22 mouse cellular contexts compared by ENCODE assay signal in genomic region chr5:132261750-132262149, GRCm38 (mm10).
"Had no signal": no experiment of that assay in that cellular context is flagged by ENCODE, and none has a peak within 500 bp of the region (broad histone marks: within the 10 kb centered on the region; RNA-seq: fewer than 3 reads in every experiment).

No protein-coding gene starts in this region.

- ATAC-seq: hindbrain, postnatal 0 days had no signal

- H3K9ac ChIP-seq: heart, embryonic 12.5 days; hindbrain, embryonic 13.5 days; hindbrain, embryonic 15.5 days; kidney, embryonic 15.5 days; limb, embryonic 13.5 days; limb, embryonic 15.5 days; liver, embryonic 12.5 days; liver, embryonic 14.5 days had no signal

- H3K9me3 ChIP-seq: heart, embryonic 10.5 days; heart, embryonic 12.5 days; hindbrain, embryonic 13.5 days; hindbrain, embryonic 15.5 days; kidney, embryonic 15.5 days; limb, embryonic 13.5 days; limb, embryonic 15.5 days; liver, embryonic 12.5 days had no signal

- H3K36me3 ChIP-seq: heart, embryonic 10.5 days; heart, embryonic 12.5 days; hindbrain, embryonic 13.5 days; hindbrain, embryonic 15.5 days; kidney, embryonic 15.5 days; limb, embryonic 15.5 days; liver, embryonic 12.5 days had no signal

- H3K4me3 ChIP-seq: heart, embryonic 10.5 days; heart, embryonic 12.5 days; hindbrain, embryonic 13.5 days; hindbrain, embryonic 15.5 days; kidney, embryonic 15.5 days; left cerebral cortex, adult 2 months; limb, embryonic 13.5 days; limb, embryonic 15.5 days; liver, embryonic 12.5 days had no signal

- H3K4me2 ChIP-seq: heart, embryonic 12.5 days; hindbrain, embryonic 13.5 days; hindbrain, embryonic 15.5 days; kidney, embryonic 15.5 days; limb, embryonic 13.5 days; limb, embryonic 15.5 days; liver, embryonic 12.5 days had no signal

- H3K27ac ChIP-seq: heart, embryonic 10.5 days; hindbrain, embryonic 13.5 days; hindbrain, embryonic 15.5 days; hindbrain, postnatal 0 days; kidney, embryonic 15.5 days; kidney, postnatal 0 days; left cerebral cortex, adult 2 months; limb, embryonic 13.5 days; limb, embryonic 15.5 days; liver, embryonic 12.5 days; liver, embryonic 14.5 days had no signal

- H3K27me3 ChIP-seq: heart, embryonic 12.5 days; hindbrain, embryonic 13.5 days; hindbrain, embryonic 15.5 days; kidney, embryonic 15.5 days; limb, embryonic 13.5 days; limb, embryonic 15.5 days; liver, embryonic 12.5 days had no signal

- DNase-seq: gastrocnemius, postnatal 14 days; gastrocnemius, postnatal 36 days; heart, adult 18-20 months; heart, postnatal 10 days; kidney, adult 11 months; kidney, adult 2 months; kidney, adult 9 months; kidney, postnatal 14 days; kidney, postnatal 36 days; left cerebral cortex, postnatal 4 days had no signal
